Mouse (Mus musculus): Measurements from ENCODE around the gene Rab3ip.

DNA sequence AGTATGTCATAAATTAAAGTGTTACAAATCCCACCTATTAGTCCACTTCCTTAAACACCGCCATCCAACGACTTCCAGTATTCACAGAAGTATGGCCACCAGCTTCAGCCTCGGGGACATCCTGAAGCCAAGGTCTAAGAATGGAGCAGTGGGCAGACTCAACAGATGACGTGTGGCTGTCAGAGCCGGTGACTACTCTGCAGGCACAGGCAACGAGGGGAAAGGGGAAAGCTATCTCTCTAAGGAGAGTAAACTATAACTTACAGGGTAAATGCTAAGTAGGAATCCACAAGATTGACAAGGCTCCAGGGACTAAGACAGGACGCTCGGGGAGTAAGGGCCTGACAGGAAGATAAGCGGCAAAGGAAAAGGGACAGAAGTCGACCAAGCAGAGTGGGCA is 5.6 kb downstream of the Rab3ip start:
- TF ChIP-seq EP300 (IDR thresholded peaks at IDR 0.05; ENCODE audit: low read depth) (no peak), CTCF (IDR thresholded peaks at IDR 0.05; ENCODE audit: low read depth) (no peak)
